Comparison of ENCODE assay signal across 8 mouse cellular contexts in genomic region chr2:28534436-28535262, GRCm38 (mm10). TPM values are rescaled to one million over a fixed set of nuclear protein-coding genes. Genes with fewer than 3 reads are reported as not detected.
DNase-seq lines count a peak whose midpoint lies in the region; ATAC-seq and TF ChIP-seq lines count a peak whose summit lies in the region.

No protein-coding gene starts in this region.

- peak overlapping the region; percentile 78 for H3K4me2 ChIP-seq in hindbrain, embryonic 11.5 days (replicated peaks; ENCODE audit: low read depth, low read length)
- H3K4me2 ChIP-seq in liver, embryonic 12.5 days: peak overlapping the region; percentile 72
- H3K4me2 ChIP-seq in neural tube, embryonic 12.5 days (replicated peaks): peak overlapping the region; percentile 80

- TF ChIP-seq CTCF in gastrocnemius, adult 2 months (IDR thresholded peaks at IDR 0.05): no peak

- H3K4me3 ChIP-seq in gastrocnemius, adult 2 months: peak overlapping the region; percentile 82
- H3K4me3 ChIP-seq in forebrain, embryonic 10.5 days: peak overlapping the region; percentile 70
- peak overlapping the region; percentile 18; the same call in 1 of the 2 replicates for H3K4me3 ChIP-seq in hindbrain, embryonic 11.5 days (ENCODE audit: low read depth, low read length)
- 0 out of 2 replicates have a peak overlapping the region, but pooled peaks have one; percentile 62 for H3K4me3 ChIP-seq in liver, embryonic 12.5 days
- H3K4me3 ChIP-seq in neural tube, embryonic 12.5 days: peak overlapping the region; percentile 4

- H3K4me1 ChIP-seq in forebrain, embryonic 10.5 days: peaks cover 99% of the 10 kb centered on the region
- H3K4me1 ChIP-seq in hindbrain, embryonic 11.5 days (replicated peaks; ENCODE audit: control insufficient read depth, insufficient read depth, low read length): peaks cover 45% of the 10 kb centered on the region
- peaks cover 25% of the 10 kb centered on the region for H3K4me1 ChIP-seq in liver, embryonic 12.5 days
- peaks cover 98% of the 10 kb centered on the region for H3K4me1 ChIP-seq in neural tube, embryonic 12.5 days

- H3K27ac ChIP-seq in gastrocnemius, adult 2 months: peak overlapping the region; percentile 93
- H3K27ac ChIP-seq in forebrain, embryonic 10.5 days: peak overlapping the region; percentile 84
- H3K27ac ChIP-seq in hindbrain, embryonic 11.5 days (ENCODE audit: low read depth, low read length): peak overlapping the region; percentile 89
- H3K27ac ChIP-seq in liver, embryonic 12.5 days: peak overlapping the region; percentile 43
- H3K27ac ChIP-seq in neural tube, embryonic 12.5 days: peak overlapping the region; percentile 67

- intact Hi-C loops in gastrocnemius, adult 2 months (cut with DNase I): no loop called here

- no peaks in the 10 kb centered on the region for H3K9me3 ChIP-seq in forebrain, embryonic 10.5 days
- H3K9me3 ChIP-seq in hindbrain, embryonic 11.5 days (ENCODE audit: control insufficient read depth, low read length): no peaks in the 10 kb centered on the region
- no peaks in the 10 kb centered on the region for H3K9me3 ChIP-seq in liver, embryonic 12.5 days (replicated peaks)
- H3K9me3 ChIP-seq in neural tube, embryonic 12.5 days: no peaks in the 10 kb centered on the region

- DNase-seq in gastrocnemius, adult 2 months: no peak
- DNase-seq in gastrocnemius, postnatal 25 days: no peak
- no peak for DNase-seq in forebrain, embryonic 10.5 days (ENCODE audit: extremely low spot score, low spot score)
- DNase-seq in hindbrain, embryonic 11.5 days (ENCODE audit: low spot score): peak; percentile 52
- DNase-seq in ovary, postnatal 36 days (ENCODE audit: low spot score): no peak

- ATAC-seq in hindbrain, embryonic 11.5 days (ENCODE audit: low FRiP score): peak; percentile 21; the same call in 1 of the 2 replicates
- ATAC-seq in liver, embryonic 12.5 days: no peak
- ATAC-seq in neural tube, embryonic 12.5 days (ENCODE audit: low FRiP score, low read depth): 0 out of 2 replicates have a peak, but pooled peaks have one; percentile 18
- no peak for ATAC-seq in cerebellum, adult (ENCODE audit: insufficient number of reproducible peaks, low FRiP score, low TSS enrichment)

- H3K36me3 ChIP-seq in forebrain, embryonic 10.5 days (replicated peaks): no peaks in the 10 kb centered on the region
- no peaks in the 10 kb centered on the region for H3K36me3 ChIP-seq in hindbrain, embryonic 11.5 days (ENCODE audit: control insufficient read depth, insufficient read depth, low read length)
- H3K36me3 ChIP-seq in liver, embryonic 12.5 days: no peaks in the 10 kb centered on the region
- no peaks in the 10 kb centered on the region for H3K36me3 ChIP-seq in neural tube, embryonic 12.5 days

- peak overlapping the region; percentile 59 for H3K9ac ChIP-seq in hindbrain, embryonic 11.5 days (ENCODE audit: low read depth, low read length)
- H3K9ac ChIP-seq in liver, embryonic 12.5 days: no peak overlapping the region; the same call in 1 of the 2 replicates
- peak overlapping the region; percentile 48 for H3K9ac ChIP-seq in neural tube, embryonic 12.5 days

- 34% methylated on average over 11 of the region's 11 CpGs for WGBS in forebrain, embryonic 10.5 days
- WGBS in hindbrain, embryonic 11.5 days: 27% methylated on average over 11 of the region's 11 CpGs
- WGBS in liver, embryonic 12.5 days (ENCODE audit: insufficient replicate concordance): 53% methylated on average over 11 of the region's 11 CpGs
- WGBS in neural tube, embryonic 12.5 days: 30% methylated on average over 11 of the region's 11 CpGs

- peaks cover 14% of the 10 kb centered on the region for H3K27me3 ChIP-seq in forebrain, embryonic 10.5 days (ENCODE audit: poor library complexity, severe bottlenecking)
- H3K27me3 ChIP-seq in hindbrain, embryonic 11.5 days (ENCODE audit: control insufficient read depth, insufficient read depth, low read length): no peaks in the 10 kb centered on the region
- peaks cover 27% of the 10 kb centered on the region for H3K27me3 ChIP-seq in liver, embryonic 12.5 days (replicated peaks)
- H3K27me3 ChIP-seq in neural tube, embryonic 12.5 days (replicated peaks): no peaks in the 10 kb centered on the region

RNA-seq across cellular contexts. Expression of gene Ralgds, which starts 21.7 kb away (rescaled TPM):
- 10 to 100 TPM in 1 of 2 experiments, 1 to 10 TPM in 1; 9.9 to 10.1 TPM for total RNA-seq in gastrocnemius, adult 2 months (2021)
- total RNA-seq in gastrocnemius, postnatal 25 days (2021): 10 to 100 TPM in 1 of 2 experiments, 1 to 10 TPM in 1; 8.3 to 11.6 TPM
- polyA plus RNA-seq in forebrain, embryonic 10.5 days (2016; fragmentation: Nextera tagmentation; extraction: Ambion mirVana): 22.5 and 23.2 TPM in 2 replicates
- 55.9 and 63.0 TPM in 2 replicates for polyA plus RNA-seq in hindbrain, embryonic 11.5 days (2014; fragmentation: Nextera tagmentation; extraction: Ambion mirVana)
- polyA plus RNA-seq in liver, embryonic 12.5 days (2016; fragmentation: Nextera tagmentation; extraction: Ambion mirVana): 4.3 and 5.5 TPM in 2 replicates
- 99.6 and 111 TPM in 2 replicates for polyA plus RNA-seq in neural tube, embryonic 12.5 days (2016; fragmentation: Nextera tagmentation; extraction: Ambion mirVana)

RNA-seq across cellular contexts. Expression of gene Cel, which starts 28.6 kb away (rescaled TPM):
- not detected for total RNA-seq in gastrocnemius, adult 2 months (2021)
- not detected for total RNA-seq in gastrocnemius, postnatal 25 days (2021)
- polyA plus RNA-seq in forebrain, embryonic 10.5 days (2016; fragmentation: Nextera tagmentation; extraction: Ambion mirVana): 0.07 TPM in 1 of 2 replicates, not detected in the other
- not detected in 2 replicates for polyA plus RNA-seq in hindbrain, embryonic 11.5 days (2014; fragmentation: Nextera tagmentation; extraction: Ambion mirVana)
- not detected in 2 replicates for polyA plus RNA-seq in liver, embryonic 12.5 days (2016; fragmentation: Nextera tagmentation; extraction: Ambion mirVana)
- not detected in 2 replicates for polyA plus RNA-seq in neural tube, embryonic 12.5 days (2016; fragmentation: Nextera tagmentation; extraction: Ambion mirVana)

RNA-seq across cellular contexts. Expression of gene Gm10134, which starts 28.8 kb away (rescaled TPM):
- total RNA-seq in gastrocnemius, adult 2 months (2021): under 1 TPM in 1 of 2 experiments, not detected in 1; 0.98 TPM
- total RNA-seq in gastrocnemius, postnatal 25 days (2021): 1 to 10 TPM in 1 of 2 experiments, under 1 TPM in 1; 0.88 to 1.2 TPM
- not detected in 2 replicates for polyA plus RNA-seq in forebrain, embryonic 10.5 days (2016; fragmentation: Nextera tagmentation; extraction: Ambion mirVana)
- polyA plus RNA-seq in hindbrain, embryonic 11.5 days (2014; fragmentation: Nextera tagmentation; extraction: Ambion mirVana): 0.73 TPM in 1 of 2 replicates, not detected in the other
- 0.64 and 0.71 TPM in 2 replicates for polyA plus RNA-seq in liver, embryonic 12.5 days (2016; fragmentation: Nextera tagmentation; extraction: Ambion mirVana)
- polyA plus RNA-seq in neural tube, embryonic 12.5 days (2016; fragmentation: Nextera tagmentation; extraction: Ambion mirVana): 2.4 and 3.5 TPM in 2 replicates

RNA-seq across cellular contexts. Expression of gene Gbgt1, which starts 38.0 kb away (rescaled TPM):
- total RNA-seq in gastrocnemius, adult 2 months (2021): 1 to 10 TPM in 1 of 2 experiments, under 1 TPM in 1; 0.56 to 1.1 TPM
- 1 to 10 TPM in 1 of 2 experiments, under 1 TPM in 1; 0.54 to 1.0 TPM for total RNA-seq in gastrocnemius, postnatal 25 days (2021)
- polyA plus RNA-seq in forebrain, embryonic 10.5 days (2016; fragmentation: Nextera tagmentation; extraction: Ambion mirVana): not detected in 2 replicates
- polyA plus RNA-seq in hindbrain, embryonic 11.5 days (2014; fragmentation: Nextera tagmentation; extraction: Ambion mirVana): 0.38 and 1.1 TPM in 2 replicates
- 0.37 and 0.39 TPM in 2 replicates for polyA plus RNA-seq in liver, embryonic 12.5 days (2016; fragmentation: Nextera tagmentation; extraction: Ambion mirVana)
- 0.80 and 0.81 TPM in 2 replicates for polyA plus RNA-seq in neural tube, embryonic 12.5 days (2016; fragmentation: Nextera tagmentation; extraction: Ambion mirVana)

RNA-seq across cellular contexts. Expression of gene Gtf3c5, which starts 48.9 kb away (rescaled TPM):
- 1 to 10 TPM; 7.2 to 8.0 TPM for total RNA-seq in gastrocnemius, adult 2 months (2021)
- total RNA-seq in gastrocnemius, postnatal 25 days (2021): 1 to 10 TPM; 7.3 to 7.6 TPM
- polyA plus RNA-seq in forebrain, embryonic 10.5 days (2016; fragmentation: Nextera tagmentation; extraction: Ambion mirVana): 60.1 and 62.6 TPM in 2 replicates
- 38.1 and 38.2 TPM in 2 replicates for polyA plus RNA-seq in hindbrain, embryonic 11.5 days (2014; fragmentation: Nextera tagmentation; extraction: Ambion mirVana)
- polyA plus RNA-seq in liver, embryonic 12.5 days (2016; fragmentation: Nextera tagmentation; extraction: Ambion mirVana): 24.9 and 26.3 TPM in 2 replicates
- polyA plus RNA-seq in neural tube, embryonic 12.5 days (2016; fragmentation: Nextera tagmentation; extraction: Ambion mirVana): 46.7 and 51.1 TPM in 2 replicates

Comparison
In these comparisons a context has a peak if more than half of its experiments do, and no peak if none do; other contexts are left out.
1. H3K27ac ChIP-seq: peak in every context shown above with its lines; median percentile 93 in gastrocnemius, adult 2 months; 89 in hindbrain, embryonic 11.5 days; 84 in forebrain, embryonic 10.5 days; 67 in neural tube, embryonic 12.5 days; 43 in liver, embryonic 12.5 days.
2. H3K4me3 ChIP-seq: peak in every context shown above with its lines; median percentile 82 in gastrocnemius, adult 2 months; 70 in forebrain, embryonic 10.5 days; 62 in liver, embryonic 12.5 days; 18 in hindbrain, embryonic 11.5 days; 4 in neural tube, embryonic 12.5 days.
3. ATAC-seq: peak in hindbrain, embryonic 11.5 days (single experiment) and neural tube, embryonic 12.5 days (single experiment); none in liver, embryonic 12.5 days (single experiment) and cerebellum, adult (single experiment).
4. Peak in every context shown above with its lines, with median percentiles within 50 percentile points of each other: H3K4me2 ChIP-seq.